Mouse (Mus musculus): Measurements from ENCODE around the gene Pclaf. TPM values are rescaled to one million over a fixed set of nuclear protein-coding genes. Genes with fewer than 3 reads are reported as not detected.

The Pclaf gene
- total RNA-seq, 2 experiments from 2014 or later, result 18.0 to 21.8 TPM

Other genes starting within 250 kb of the Pclaf start
- gene Oaz2, start 222.2 kb upstream of the Pclaf start, total RNA-seq (2021), result 100 to 1,000 TPM; 148 to 194 TPM
- gene Zfp609, start 62.7 kb upstream of the Pclaf start, total RNA-seq (2021), result 10 to 100 TPM; 30.4 to 36.1 TPM
- 10 to 100 TPM; 28.0 to 32.3 TPM for gene Trip4, start 18.6 kb downstream of the Pclaf start, total RNA-seq (2021)
- 10 to 100 TPM; 15.7 to 24.2 TPM for gene Csnk1g1, start 18.7 kb downstream of the Pclaf start, total RNA-seq (2021)
- 100 to 1,000 TPM; 364 to 402 TPM for gene Ppib, start 170.0 kb downstream of the Pclaf start, total RNA-seq (2021)
- 1 to 10 TPM in 1 of 2 experiments, under 1 TPM in 1; 0.66 to 1.9 TPM for gene Snx22, start 179.5 kb downstream of the Pclaf start, total RNA-seq (2021)
- gene Snx1, start 236.3 kb downstream of the Pclaf start, total RNA-seq (2021), result 10 to 100 TPM; 72.3 to 81.3 TPM
- gene Ciao2a, start 236.4 kb downstream of the Pclaf start, total RNA-seq (2021), result 10 to 100 TPM; 89.9 to 97.4 TPM